In genomic region chr14:43796905-43797470, GRCm38 (mm10) we compare ENCODE assay signal across 9 mouse cellular contexts. TPM values are rescaled to one million over a fixed set of nuclear protein-coding genes. Genes with fewer than 3 reads are reported as not detected.
DNase-seq lines count a peak whose midpoint lies in the region; ATAC-seq and TF ChIP-seq lines count a peak whose summit lies in the region.
"Not testable (repeated sequence)": the region's sequence is repeated elsewhere in the genome, so short reads cannot be mapped to it uniquely, and the experiment has no call there.
"Had no signal": no experiment of that assay in that cellular context is flagged by ENCODE, and none has a peak within 500 bp of the region (broad histone marks: within the 10 kb centered on the region; RNA-seq: fewer than 3 reads in every experiment).

No protein-coding gene starts in this region.

- not testable (repeated sequence) for ATAC-seq in heart, embryonic 14.5 days (ENCODE audit: insufficient number of reproducible peaks, insufficient read depth, low FRiP score, low read depth)
- ATAC-seq in intestine, embryonic 15.5 days = peak; percentile 75
- ATAC-seq in limb, embryonic 15.5 days (ENCODE audit: insufficient number of reproducible peaks, low FRiP score, low TSS enrichment, low read depth) = peak; percentile 44; the same call in 1 of the 2 replicates
- peak; percentile 54; the same call in 1 of the 2 replicates for ATAC-seq in midbrain, embryonic 12.5 days (ENCODE audit: low FRiP score, low read depth)

- not testable (repeated sequence) for H3K27me3 ChIP-seq in forebrain, embryonic 10.5 days (ENCODE audit: poor library complexity, severe bottlenecking); heart, embryonic 14.5 days (ENCODE audit: control insufficient read depth, insufficient read depth, low read length); intestine, embryonic 15.5 days (replicated peaks); limb, embryonic 15.5 days; midbrain, embryonic 12.5 days

- H3K4me2 ChIP-seq in heart, embryonic 14.5 days (ENCODE audit: low read length) = peak overlapping the region; percentile 60
- peak overlapping the region; percentile 56 for H3K4me2 ChIP-seq in intestine, embryonic 15.5 days (replicated peaks)
- H3K4me2 ChIP-seq in limb, embryonic 15.5 days = peak overlapping the region; percentile 42
- H3K4me2 ChIP-seq in midbrain, embryonic 12.5 days (replicated peaks) = peak overlapping the region; percentile 43

- TF ChIP-seq CTCF in brain, embryonic 14.5 days (IDR thresholded peaks at IDR 0.05; ENCODE audit: borderline replicate concordance, extremely low read depth, insufficient read depth, insufficient read length) = not testable (repeated sequence)

- DNase-seq in brain, embryonic 14.5 days (ENCODE audit: low read depth) = peak; percentile 1
- DNase-seq in forebrain, embryonic 10.5 days (ENCODE audit: extremely low spot score, low spot score) = peak; percentile 14
- peak; percentile 28 for DNase-seq in ovary, postnatal 36 days (ENCODE audit: low spot score)

- TF ChIP-seq POLR2A in brain, embryonic 14.5 days (IDR thresholded peaks at IDR 0.05; ENCODE audit: borderline replicate concordance, extremely low read depth, insufficient read depth, insufficient read length, poor library complexity, severe bottlenecking) = not testable (repeated sequence)

- H3K4me3 ChIP-seq in forebrain, embryonic 10.5 days = peak overlapping the region; percentile 37
- peak overlapping the region; percentile 7 to 21; a peak in 3 of 4 replicates for H3K4me3 ChIP-seq in heart, embryonic 14.5 days (ENCODE audit: control insufficient read depth in 1 of 2, insufficient read depth in 1 of 2, low read depth in 1 of 2, low read length in 2 of 2)
- peak overlapping the region; percentile 11; the same call in 1 of the 2 replicates for H3K4me3 ChIP-seq in intestine, embryonic 15.5 days (replicated peaks)
- peak overlapping the region; percentile 21 for H3K4me3 ChIP-seq in limb, embryonic 15.5 days
- peak overlapping the region; percentile 18 for H3K4me3 ChIP-seq in midbrain, embryonic 12.5 days

- not testable (repeated sequence) for H3K36me3 ChIP-seq in forebrain, embryonic 10.5 days (replicated peaks); heart, embryonic 14.5 days (ENCODE audit: control insufficient read depth, insufficient read depth, low read length); intestine, embryonic 15.5 days; limb, embryonic 15.5 days; midbrain, embryonic 12.5 days

- 11% methylated on average over 23 of the region's 23 CpGs for WGBS in forebrain, embryonic 10.5 days
- 9% methylated on average over 19 of the region's 23 CpGs for WGBS in heart, embryonic 14.5 days
- WGBS in intestine, embryonic 15.5 days = 15% methylated on average over 23 of the region's 23 CpGs
- 15% methylated on average over 22 of the region's 23 CpGs for WGBS in limb, embryonic 15.5 days
- WGBS in midbrain, embryonic 12.5 days = 11% methylated on average over 23 of the region's 23 CpGs

- H3K27ac ChIP-seq in forebrain, embryonic 10.5 days; heart, embryonic 14.5 days (replicated peaks in 1 of 2; ENCODE audit: control insufficient read depth in 1 of 2, insufficient read depth in 1 of 2, low read depth in 2 of 2, low read length in 2 of 2); intestine, embryonic 15.5 days; limb, embryonic 15.5 days; midbrain, embryonic 12.5 days (replicated peaks): not testable (repeated sequence)

- H3K4me1 ChIP-seq in forebrain, embryonic 10.5 days = peaks cover 10% of the 10 kb centered on the region
- not testable (repeated sequence) for H3K4me1 ChIP-seq in heart, embryonic 14.5 days (ENCODE audit: control insufficient read depth in 2 of 2, insufficient read depth in 2 of 2, low read length in 2 of 2); intestine, embryonic 15.5 days (replicated peaks); limb, embryonic 15.5 days; midbrain, embryonic 12.5 days

- H3K9me3 ChIP-seq in forebrain, embryonic 10.5 days; heart, embryonic 14.5 days (ENCODE audit: control insufficient read depth, low read length); intestine, embryonic 15.5 days; limb, embryonic 15.5 days; midbrain, embryonic 12.5 days: not testable (repeated sequence)

- H3K9ac ChIP-seq in heart, embryonic 14.5 days (ENCODE audit: low read length) = peak overlapping the region; percentile 50
- not testable (repeated sequence) for H3K9ac ChIP-seq in intestine, embryonic 15.5 days; limb, embryonic 15.5 days; midbrain, embryonic 12.5 days (replicated peaks)

RNA-seq across cellular contexts. Expression of gene Gm8180, which starts 12.4 kb away (rescaled TPM):
- polyA plus RNA-seq in brain, embryonic 14.5 days (2012; rRNA removed) = not detected in 2 replicates
- not detected in 2 replicates for polyA plus RNA-seq in forebrain, embryonic 10.5 days (2016; fragmentation: Nextera tagmentation; extraction: Ambion mirVana)
- not detected in 2 replicates for polyA plus RNA-seq in heart, embryonic 14.5 days (2014; fragmentation: Nextera tagmentation; extraction: Ambion mirVana)
- polyA plus RNA-seq in intestine, embryonic 15.5 days (2015; fragmentation: Nextera tagmentation; extraction: Ambion mirVana) = not detected in 2 replicates
- polyA plus RNA-seq in limb, embryonic 15.5 days (2015; fragmentation: Nextera tagmentation; extraction: Ambion mirVana) = not detected in 2 replicates
- not detected in 2 replicates for polyA plus RNA-seq in midbrain, embryonic 12.5 days (2016; fragmentation: Nextera tagmentation; extraction: Ambion mirVana)
- polyA plus RNA-seq: cortical plate, adult 2 months; G1E had no signal

RNA-seq across cellular contexts. Expression of gene Gm6526, which starts 49.3 kb away (rescaled TPM):
- not detected in 2 replicates for polyA plus RNA-seq in brain, embryonic 14.5 days (2012; rRNA removed)
- not detected in 2 replicates for polyA plus RNA-seq in forebrain, embryonic 10.5 days (2016; fragmentation: Nextera tagmentation; extraction: Ambion mirVana)
- polyA plus RNA-seq in heart, embryonic 14.5 days (2014; fragmentation: Nextera tagmentation; extraction: Ambion mirVana) = not detected in 2 replicates
- polyA plus RNA-seq in intestine, embryonic 15.5 days (2015; fragmentation: Nextera tagmentation; extraction: Ambion mirVana) = not detected in 2 replicates
- polyA plus RNA-seq in limb, embryonic 15.5 days (2015; fragmentation: Nextera tagmentation; extraction: Ambion mirVana) = not detected in 2 replicates
- not detected in 2 replicates for polyA plus RNA-seq in midbrain, embryonic 12.5 days (2016; fragmentation: Nextera tagmentation; extraction: Ambion mirVana)
- polyA plus RNA-seq: cortical plate, adult 2 months; G1E had no signal
